Mouse (Mus musculus) limb, embryonic 12.5 days (tissue): ENCODE measurements around the gene Fbxl14. TPM values are rescaled to one million over a fixed set of nuclear protein-coding genes. Genes with fewer than 3 reads are reported as not detected.

Experiments
- ATAC-seq: fragments of 200-750 bp; cut with Nextera tagmentation; 2 replicates; pipeline ENCODE4 v1.8.0; 2017; ENCODE audit warnings: low read depth, moderate TSS enrichment; ENCODE audit not compliant: insufficient number of reproducible peaks, insufficient read depth, low FRiP score, low TSS enrichment
- H3K27ac ChIP-seq: fragments of 300-500 bp; sonication (generic); 2 replicates; pipeline ENCODE4 v1.5.1; 2016; ENCODE audit warnings: mild to moderate bottlenecking, moderate library complexity
- H3K27me3 ChIP-seq: fragments of 300-500 bp; sonication (generic); 2 replicates; pipeline ENCODE4 v1.6.1; 2016; ENCODE audit warnings: mild to moderate bottlenecking, moderate library complexity
- H3K36me3 ChIP-seq: fragments of 300-500 bp; sonication (generic); 2 replicates; pipeline ENCODE4 v1.6.1; 2016; ENCODE audit warnings: mild to moderate bottlenecking, moderate library complexity
- H3K4me1 ChIP-seq: fragments of 300-500 bp; sonication (generic); replicated peaks from 2 replicates; pipeline ENCODE4 v1.6.1; 2016
- H3K4me2 ChIP-seq: fragments of 300-500 bp; sonication (generic); 2 replicates; pipeline ENCODE4 v1.6.1; 2016; ENCODE audit warnings: mild to moderate bottlenecking, moderate library complexity
- H3K4me3 ChIP-seq: fragments of 300-500 bp; sonication (generic); replicated peaks from 2 replicates; pipeline ENCODE4 v1.5.1; 2016; ENCODE audit warnings: mild to moderate bottlenecking
- H3K9ac ChIP-seq: fragments of 300-500 bp; sonication (generic); replicated peaks from 2 replicates; pipeline ENCODE4 v1.6.1; 2016; ENCODE audit warnings: mild to moderate bottlenecking, moderate library complexity
- H3K9me3 ChIP-seq: fragments of 300-500 bp; sonication (generic); 2 replicates; pipeline ENCODE4 v1.6.1; 2016; ENCODE audit warnings: mild to moderate bottlenecking, moderate library complexity
- WGBS: fragments of 180-500 bp; shearing (Covaris S2); methylation state at CpG from one replicate; pipeline ENCODE4 v1.1.7; 2016; 5-methylcytosine and 5-hydroxymethylcytosine counted together
- polyA plus RNA-seq: library from polyadenylated mRNA; unstranded; fragments of >200 nt; fragmentation: Nextera tagmentation; extraction: Ambion mirVana; gene quantifications from 2 replicates; pipeline ENCODE4 v1.2.1, GENCODE M21; 2016

The Fbxl14 gene
- polyA plus RNA-seq, 1 experiment from 2014 or later: 4.9 TPM

GRCm38 (mm10) chr6:119502031-119502430 is 22.6 kb downstream of the Fbxl14 start:
- 65% methylated on average over 9 of the region's 9 CpGs for WGBS
- Histone ChIP-seq H3K4me2 (no peak overlapping the region), H3K9ac (no peak overlapping the region), H3K27ac (no peak overlapping the region), H3K36me3 (no peaks in the 10 kb centered on the region), H3K4me3 (no peak overlapping the region), H3K4me1 (peaks cover 14% of the 10 kb centered on the region), H3K27me3 (no peaks in the 10 kb centered on the region), H3K9me3 (no peaks in the 10 kb centered on the region)
- no peak for ATAC-seq

GRCm38 (mm10) chr6:119504756-119505155 is 25.3 kb downstream of the Fbxl14 start:
- no peaks in the 10 kb centered on the region for H3K9me3 ChIP-seq
- no peaks in the 10 kb centered on the region for H3K27me3 ChIP-seq
- H3K4me2 ChIP-seq: no peak overlapping the region
- ATAC-seq: no peak
- 0 out of 2 replicates have a peak, but pooled peaks cover 6% of the 10 kb centered on the region for H3K36me3 ChIP-seq
- 88% methylated on average over 8 of the region's 8 CpGs for WGBS
- H3K4me3 ChIP-seq: no peak overlapping the region
- peaks cover 9% of the 10 kb centered on the region; the same call in 1 of the 2 replicates for H3K4me1 ChIP-seq
- no peak overlapping the region for H3K9ac ChIP-seq
- H3K27ac ChIP-seq: no peak overlapping the region

- H3K9ac ChIP-seq: no peak overlapping the region
- 0 out of 2 replicates have a peak, but pooled peaks cover 6% of the 10 kb centered on the region for H3K36me3 ChIP-seq
- H3K9me3 ChIP-seq: no peaks in the 10 kb centered on the region
- ATAC-seq: no peak
- H3K27me3 ChIP-seq: no peaks in the 10 kb centered on the region
- H3K4me1 ChIP-seq: peaks cover 6% of the 10 kb centered on the region; the same call in 1 of the 2 replicates
- no peak overlapping the region for H3K4me3 ChIP-seq
- H3K27ac ChIP-seq: no peak overlapping the region
- no peak overlapping the region for H3K4me2 ChIP-seq
- WGBS: 85% methylated on average over 9 of the region's 9 CpGs
Measured at GRCm38 (mm10) chr6:119505525-119506225, 26.2 kb downstream of the Fbxl14 start.

GRCm38 (mm10) chr6:119508221-119508620 is 28.8 kb downstream of the Fbxl14 start:
- WGBS: 89% methylated on average over 6 of the region's 6 CpGs
- no peak overlapping the region for H3K9ac ChIP-seq
- H3K4me3 ChIP-seq: no peak overlapping the region
- H3K4me1 ChIP-seq: peaks cover 5% of the 10 kb centered on the region
- 0 out of 2 replicates have a peak, but pooled peaks cover 6% of the 10 kb centered on the region for H3K36me3 ChIP-seq
- no peaks in the 10 kb centered on the region for H3K9me3 ChIP-seq
- H3K27me3 ChIP-seq: no peaks in the 10 kb centered on the region
- H3K4me2 ChIP-seq: no peak overlapping the region
- ATAC-seq: no peak
- H3K27ac ChIP-seq: no peak overlapping the region

- 86% methylated on average over 10 of the region's 10 CpGs for WGBS
- H3K27me3 ChIP-seq: no peaks in the 10 kb centered on the region
- 0 out of 2 replicates have a peak, but pooled peaks cover 6% of the 10 kb centered on the region for H3K36me3 ChIP-seq
- H3K4me2 ChIP-seq: no peak overlapping the region
- H3K9ac ChIP-seq: no peak overlapping the region
- H3K27ac ChIP-seq: no peak overlapping the region
- ATAC-seq: no peak
- H3K4me1 ChIP-seq: peaks cover 6% of the 10 kb centered on the region
- no peaks in the 10 kb centered on the region for H3K9me3 ChIP-seq
- H3K4me3 ChIP-seq: no peak overlapping the region
Measured at GRCm38 (mm10) chr6:119508634-119509375, 29.3 kb downstream of the Fbxl14 start.

- no peaks in the 10 kb centered on the region for H3K27me3 ChIP-seq
- no peak overlapping the region for H3K9ac ChIP-seq
- H3K36me3 ChIP-seq: 0 out of 2 replicates have a peak, but pooled peaks cover 6% of the 10 kb centered on the region
- no peak overlapping the region for H3K27ac ChIP-seq
- no peak overlapping the region for H3K4me3 ChIP-seq
- H3K9me3 ChIP-seq: no peaks in the 10 kb centered on the region
- ATAC-seq: no peak
- peaks cover 12% of the 10 kb centered on the region for H3K4me1 ChIP-seq
- WGBS: 90% methylated on average over 13 of the region's 13 CpGs
- no peak overlapping the region for H3K4me2 ChIP-seq
Measured at GRCm38 (mm10) chr6:119509437-119510037, 30.1 kb downstream of the Fbxl14 start.

GRCm38 (mm10) chr6:119512701-119513100 is 33.2 kb downstream of the Fbxl14 start:
- no peak for ATAC-seq
- Histone ChIP-seq H3K36me3 (0 out of 2 replicates have a peak, but pooled peaks cover 9% of the 10 kb centered on the region), H3K4me3 (no peak overlapping the region), H3K9me3 (peaks cover 3% of the 10 kb centered on the region; the same call in 1 of the 2 replicates), H3K4me2 (no peak overlapping the region), H3K9ac (no peak overlapping the region), H3K4me1 (peaks cover 12% of the 10 kb centered on the region), H3K27ac (no peak overlapping the region), H3K27me3 (no peaks in the 10 kb centered on the region)
- WGBS: 90% methylated on average over 11 of the region's 11 CpGs

- peaks cover 12% of the 10 kb centered on the region for H3K4me1 ChIP-seq
- H3K9ac ChIP-seq: no peak overlapping the region
- WGBS: 83% methylated on average over 5 of the region's 5 CpGs
- no peak for ATAC-seq
- no peak overlapping the region for H3K4me2 ChIP-seq
- 0 out of 2 replicates have a peak, but pooled peaks cover 9% of the 10 kb centered on the region for H3K36me3 ChIP-seq
- H3K9me3 ChIP-seq: peaks cover 3% of the 10 kb centered on the region; the same call in 1 of the 2 replicates
- H3K27me3 ChIP-seq: no peaks in the 10 kb centered on the region
- H3K4me3 ChIP-seq: no peak overlapping the region
- H3K27ac ChIP-seq: no peak overlapping the region
Measured at GRCm38 (mm10) chr6:119513452-119513851, 34.0 kb downstream of the Fbxl14 start.

GRCm38 (mm10) chr6:119514085-119514484 is 34.6 kb downstream of the Fbxl14 start:
- Histone ChIP-seq H3K4me1 (peaks cover 12% of the 10 kb centered on the region), H3K36me3 (0 out of 2 replicates have a peak, but pooled peaks cover 6% of the 10 kb centered on the region), H3K9ac (no peak overlapping the region), H3K27ac (no peak overlapping the region), H3K27me3 (no peaks in the 10 kb centered on the region), H3K9me3 (peaks cover 3% of the 10 kb centered on the region; the same call in 1 of the 2 replicates), H3K4me2 (no peak overlapping the region), H3K4me3 (no peak overlapping the region)
- 83% methylated on average over 7 of the region's 7 CpGs for WGBS
- no peak for ATAC-seq

- H3K4me3 ChIP-seq: no peak overlapping the region
- H3K9ac ChIP-seq: no peak overlapping the region
- no peak for ATAC-seq
- H3K27ac ChIP-seq: no peak overlapping the region
- H3K27me3 ChIP-seq: no peaks in the 10 kb centered on the region
- 49% methylated on average over 9 of the region's 9 CpGs for WGBS
- peaks cover 3% of the 10 kb centered on the region; the same call in 1 of the 2 replicates for H3K9me3 ChIP-seq
- H3K36me3 ChIP-seq: 0 out of 2 replicates have a peak, but pooled peaks cover 3% of the 10 kb centered on the region
- H3K4me1 ChIP-seq: peaks cover 20% of the 10 kb centered on the region
- no peak overlapping the region for H3K4me2 ChIP-seq
Measured at GRCm38 (mm10) chr6:119520731-119521130, 41.3 kb downstream of the Fbxl14 start.

GRCm38 (mm10) chr6:119521482-119521900 is 42.0 kb downstream of the Fbxl14 start:
- no peak for ATAC-seq
- H3K9ac ChIP-seq: no peak overlapping the region; the same call in 1 of the 2 replicates
- 0 out of 2 replicates have a peak, but pooled peaks cover under 1% of the 10 kb centered on the region for H3K36me3 ChIP-seq
- H3K9me3 ChIP-seq: peaks cover under 1% of the 10 kb centered on the region; the same call in 1 of the 2 replicates
- no peak overlapping the region for H3K27ac ChIP-seq
- WGBS: 81% methylated on average over 3 of the region's 3 CpGs
- H3K4me1 ChIP-seq: peaks cover 20% of the 10 kb centered on the region
- no peak overlapping the region for H3K4me3 ChIP-seq
- no peak overlapping the region for H3K4me2 ChIP-seq
- no peaks in the 10 kb centered on the region for H3K27me3 ChIP-seq
